Mouse (Mus musculus) frontal cortex, postnatal 10 days (tissue): ENCODE measurements at regions not wholly inside any gene's neighbourhood (a gene's known extent, or its start where the extent isn't known, plus 50 kb on each side); places are given as distances from the start of the nearest gene placed in this dataset.
A peak's percentile ranks its signal among the peaks of the same experiment; 100 is the strongest.

Experiments used
- DNase-seq, 2 experiments: peaks; one replicate each; pipeline ENCODE4 v3.0.0; 2022; ENCODE audit warnings: low spot score in 2 of 2, mixed read lengths in 1 of 2

DNA sequence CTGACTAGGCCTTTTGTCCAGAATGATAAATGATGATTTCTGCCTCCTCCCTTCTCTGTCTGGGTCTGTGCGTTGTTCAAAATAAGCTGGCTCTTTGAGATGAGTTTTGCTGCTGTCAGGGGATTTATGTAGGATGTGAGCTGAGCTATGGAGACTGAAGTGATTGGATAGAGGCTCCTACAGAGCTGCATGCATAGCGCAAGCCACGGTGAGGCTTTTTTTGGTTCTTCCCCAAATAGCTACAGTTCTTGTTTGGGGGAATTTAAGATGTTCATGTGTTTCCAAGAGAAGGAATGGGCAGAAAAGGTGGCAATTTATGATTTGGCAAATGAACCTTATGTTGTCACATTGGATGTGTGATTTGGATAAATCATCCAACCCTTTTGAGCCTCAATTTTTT is 170.8 kb upstream of the H2al1n start:
- DNase-seq, result peak in 1 of 2 experiments; percentile 5

DNA sequence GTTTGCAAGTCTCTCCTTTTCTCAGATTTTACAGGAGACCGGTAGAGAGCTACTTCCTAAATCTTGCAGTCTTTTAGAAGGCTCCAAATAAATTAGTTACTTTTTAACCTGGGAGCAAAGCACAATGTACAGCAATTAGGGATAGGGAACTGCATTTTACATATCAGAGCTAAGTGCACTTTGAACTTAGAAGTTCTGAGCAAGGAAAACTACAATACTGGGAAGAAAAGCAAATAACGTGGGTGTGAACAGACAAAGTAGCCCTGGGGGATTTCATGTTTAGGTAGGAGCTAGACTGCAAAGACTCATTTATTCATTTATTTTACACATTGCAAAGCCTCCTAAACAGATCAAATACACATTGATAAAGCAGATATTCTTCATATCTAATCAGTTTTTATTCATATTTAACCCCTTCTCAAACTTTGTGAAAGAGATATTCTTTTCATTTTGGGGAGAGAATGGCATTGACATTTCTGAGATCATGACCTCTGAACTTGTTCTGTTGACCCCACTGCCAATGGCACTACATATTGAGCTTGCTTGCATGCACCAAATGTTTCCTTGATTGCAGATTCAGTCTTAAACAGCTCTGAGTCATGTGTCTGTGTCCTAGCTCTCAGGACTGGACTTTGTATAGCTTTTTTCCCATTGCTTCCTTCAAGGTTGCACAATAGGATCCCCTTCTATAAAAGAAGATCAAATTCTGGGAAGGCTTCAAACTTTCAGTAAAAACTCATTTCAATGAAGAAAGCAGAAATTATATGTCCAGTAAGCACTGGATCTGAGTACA is 146.8 kb upstream of the Cask start:
- DNase-seq, result no peak

DNA sequence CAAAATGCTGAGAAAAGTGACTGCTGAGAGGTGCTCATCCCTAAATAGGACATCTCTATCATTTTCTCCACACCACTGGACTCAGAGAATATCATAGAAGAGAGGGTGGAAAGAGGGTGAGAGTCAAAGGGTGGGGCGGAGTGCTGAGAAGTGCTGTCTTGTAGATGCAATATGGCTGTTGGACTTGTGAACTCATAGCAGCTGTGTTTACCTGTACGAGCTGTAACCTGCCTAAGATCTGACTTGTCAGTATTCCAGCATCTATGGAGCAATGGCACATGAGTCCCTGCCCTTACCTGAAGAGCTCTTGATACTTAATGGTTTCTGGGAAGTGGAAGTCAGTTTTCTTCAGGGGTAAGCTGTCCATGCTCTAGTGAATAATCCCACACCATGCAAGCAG is 127.8 kb upstream of the Cask start:
- DNase-seq, result no peak
